Mouse (Mus musculus) midbrain, embryonic 14.5 days (tissue): ENCODE results near the gene Slc17a2. TPM values are rescaled to one million over a fixed set of nuclear protein-coding genes. Genes with fewer than 3 reads are reported as not detected.
A peak's percentile ranks its signal among the peaks of the same experiment; 100 is the strongest.
"Not testable (repeated sequence)": the region's sequence is repeated elsewhere in the genome, so short reads cannot be mapped to it uniquely, and the experiment has no call there.

Experiments
- ATAC-seq: fragments of 200-750 bp; cut with Nextera tagmentation; 2 replicates; pipeline ENCODE4 v1.8.0; 2017; ENCODE audit warnings: moderate number of reproducible peaks, moderate library complexity; ENCODE audit not compliant: low FRiP score, low TSS enrichment
- DNase-seq: peaks from one replicate; pipeline ENCODE4 v3.0.0-alpha.2; 2015
- H3K27ac ChIP-seq: fragments of 300-500 bp; sonication (generic); replicated peaks from 2 replicates; pipeline ENCODE4 v1.5.1; 2014; ENCODE audit warnings: mild to moderate bottlenecking, low read depth, low read length, moderate library complexity
- H3K27me3 ChIP-seq: fragments of 300-500 bp; sonication (generic); 2 replicates; pipeline ENCODE4 v1.6.1; 2014; ENCODE audit warnings: low read length, control low read depth, mixed read lengths; ENCODE audit not compliant: control insufficient read depth, insufficient read depth
- H3K36me3 ChIP-seq: fragments of 300-500 bp; sonication (generic); 2 replicates; pipeline ENCODE4 v1.6.1; 2014; ENCODE audit warnings: low read length, control low read depth; ENCODE audit not compliant: control insufficient read depth, insufficient read depth
- H3K4me1 ChIP-seq: fragments of 300-500 bp; sonication (generic); 2 replicates; pipeline ENCODE4 v1.6.1; 2014; ENCODE audit warnings: mild to moderate bottlenecking, antibody characterized with exemption, low read length, control low read depth; ENCODE audit not compliant: control insufficient read depth, insufficient read depth
- H3K4me2 ChIP-seq: fragments of 300-500 bp; sonication (generic); 2 replicates; pipeline ENCODE4 v1.6.1; 2014; ENCODE audit warnings: mild to moderate bottlenecking, low read length, moderate library complexity
- H3K4me3 ChIP-seq: fragments of 300-500 bp; sonication (generic); replicated peaks from 2 replicates; pipeline ENCODE4 v1.5.1; 2014; ENCODE audit warnings: low read depth, low read length
- H3K9ac ChIP-seq: fragments of 300-500 bp; sonication (generic); replicated peaks from 2 replicates; pipeline ENCODE4 v1.6.1; 2014; ENCODE audit warnings: mild to moderate bottlenecking, low read length, moderate library complexity
- H3K9me3 ChIP-seq: fragments of 300-500 bp; sonication (generic); 2 replicates; pipeline ENCODE4 v1.6.1; 2016; ENCODE audit warnings: low read length, control low read depth, mixed read lengths; ENCODE audit not compliant: control insufficient read depth
- WGBS: fragments of 180-500 bp; shearing (Covaris S2); extraction: QIAGEN DNeasy Blood & Tissue Kit; methylation state at CpG from one replicate; pipeline ENCODE4 v1.1.7; 2014; 5-methylcytosine and 5-hydroxymethylcytosine counted together
- polyA plus RNA-seq: library from polyadenylated mRNA; unstranded; fragments of >200 nt; fragmentation: Nextera tagmentation; extraction: Ambion mirVana; gene quantifications from 2 replicates; pipeline ENCODE4 v1.2.1, GENCODE M21; 2014

Gene Slc17a2
- polyA plus RNA-seq, 1 experiment from 2014 or later = not detected

DNA sequence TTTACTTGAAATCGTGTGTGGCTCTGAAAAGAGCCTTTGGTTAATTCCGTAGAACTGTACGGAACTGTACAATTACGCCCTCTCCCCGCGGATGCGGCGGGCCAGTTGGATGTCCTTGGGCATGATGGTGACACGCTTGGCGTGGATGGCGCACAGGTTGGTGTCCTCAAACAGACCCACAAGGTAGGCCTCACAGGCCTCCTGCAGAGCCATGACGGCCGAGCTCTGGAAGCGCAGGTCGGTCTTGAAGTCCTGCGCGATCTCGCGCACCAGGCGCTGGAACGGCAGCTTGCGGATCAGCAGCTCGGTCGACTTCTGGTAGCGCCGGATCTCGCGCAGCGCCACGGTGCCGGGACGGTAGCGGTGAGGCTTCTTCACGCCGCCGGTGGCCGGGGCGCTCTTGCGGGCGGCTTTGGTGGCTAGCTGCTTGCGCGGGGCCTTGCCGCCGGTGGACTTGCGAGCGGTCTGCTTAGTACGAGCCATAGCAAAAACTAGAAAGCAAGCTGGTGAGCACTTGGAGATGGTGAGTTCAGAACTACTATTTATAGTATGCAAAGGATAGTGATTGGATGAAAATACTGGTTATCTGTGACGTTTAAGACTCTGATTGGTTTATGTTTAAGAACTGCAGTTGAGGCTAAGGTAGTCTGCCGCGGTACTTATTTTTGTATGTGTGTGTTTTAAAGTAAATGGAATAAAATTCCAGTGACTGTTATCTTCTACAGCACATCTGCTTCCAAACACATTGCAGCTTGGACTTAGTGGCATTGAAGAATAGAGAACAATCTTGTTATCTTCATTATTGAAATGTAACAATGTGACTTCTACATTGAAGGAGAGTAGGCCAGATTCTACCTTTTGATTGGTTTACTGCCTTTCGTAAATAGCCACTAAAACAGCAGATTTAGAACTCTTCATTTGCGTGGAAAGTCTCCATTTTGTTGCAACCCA, 44.6 kb upstream of the Slc17a2 start, which contains the start of gene Hist1h3a:
TSS of gene Hist1h3a (minus strand) at position 516 of the 951 bp plus-strand sequence.
- Histone ChIP-seq H3K4me1 (peaks cover 31% of the 10 kb centered on the region), H3K4me2 (peak within 1 kb of the TSS; percentile 77), H3K27ac (peak within 1 kb of the TSS; percentile 79), H3K4me3 (peak within 1 kb of the TSS; percentile 46), H3K9ac (peak within 1 kb of the TSS; percentile 34; the same call in 1 of the 2 replicates)
- ATAC-seq (peak; percentile 68), DNase-seq (peak; percentile 86)
- not testable (repeated sequence) for H3K27me3 ChIP-seq, H3K36me3 ChIP-seq, H3K9me3 ChIP-seq
- WGBS = under 1% methylated on average over 35 of the region's 52 CpGs

DNA sequence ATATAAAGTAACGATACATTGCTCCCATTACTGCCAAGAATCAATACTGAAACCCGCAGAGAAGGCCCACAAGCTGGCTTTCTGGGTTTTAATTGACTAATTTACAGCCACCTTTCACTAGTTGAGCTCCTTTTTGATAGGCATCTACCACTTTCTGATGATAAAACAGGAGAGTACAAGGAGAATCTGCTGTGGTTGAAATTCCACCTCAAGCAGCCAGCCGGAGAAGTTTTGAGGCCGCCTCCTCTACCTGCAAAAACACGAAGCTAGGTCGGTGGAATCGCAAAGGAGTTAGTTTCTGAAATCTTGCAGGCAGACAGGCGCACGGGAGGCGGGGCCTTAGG, 43.6 kb upstream of the Slc17a2 start:
- peak overlapping the region; percentile 77 for H3K4me2 ChIP-seq
- H3K9ac ChIP-seq = no peak overlapping the region
- H3K27ac ChIP-seq = peak overlapping the region; percentile 79; the same call in 1 of the 2 replicates
- H3K9me3 ChIP-seq = no peaks in the 10 kb centered on the region
- no peaks in the 10 kb centered on the region for H3K36me3 ChIP-seq
- H3K4me1 ChIP-seq = peaks cover 26% of the 10 kb centered on the region
- no peaks in the 10 kb centered on the region for H3K27me3 ChIP-seq
- DNase-seq (no peak), ATAC-seq (no peak)
- H3K4me3 ChIP-seq = peak overlapping the region; percentile 46
- 1% methylated on average over 10 of the region's 10 CpGs for WGBS

DNA sequence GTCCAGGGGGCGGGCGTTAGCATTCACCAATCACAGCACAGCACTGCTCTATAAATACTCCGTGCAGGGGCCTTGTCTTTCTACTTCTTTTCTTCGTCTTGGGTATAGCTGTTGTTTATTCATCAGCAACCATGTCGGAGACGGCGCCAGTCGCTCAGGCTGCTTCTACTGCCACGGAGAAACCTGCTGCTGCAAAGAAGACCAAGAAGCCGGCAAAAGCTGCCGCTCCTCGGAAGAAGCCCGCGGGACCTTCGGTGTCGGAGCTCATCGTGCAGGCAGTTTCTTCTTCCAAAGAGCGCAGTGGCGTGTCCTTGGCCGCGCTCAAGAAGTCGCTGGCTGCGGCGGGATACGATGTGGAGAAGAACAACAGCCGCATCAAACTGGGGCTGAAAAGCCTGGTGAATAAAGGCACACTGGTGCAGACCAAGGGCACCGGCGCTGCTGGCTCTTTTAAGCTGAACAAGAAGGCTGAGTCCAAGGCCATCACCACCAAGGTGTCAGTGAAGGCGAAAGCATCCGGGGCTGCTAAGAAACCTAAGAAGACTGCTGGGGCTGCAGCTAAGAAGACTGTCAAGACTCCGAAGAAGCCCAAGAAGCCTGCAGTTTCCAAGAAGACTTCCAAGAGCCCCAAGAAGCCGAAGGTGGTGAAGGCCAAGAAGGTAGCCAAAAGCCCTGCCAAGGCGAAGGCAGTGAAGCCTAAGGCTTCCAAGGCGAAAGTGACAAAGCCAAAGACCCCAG, 43.0 kb upstream of the Slc17a2 start, which contains the start of gene Hist1h1a:
TSS of gene Hist1h1a (plus strand) at position 81 of the 738 bp plus-strand sequence.
- Histone ChIP-seq H3K4me3 (peak within 1 kb of the TSS; percentile 46), H3K36me3 (no peaks in the 10 kb centered on the region), H3K27ac (peak within 1 kb of the TSS; percentile 79), H3K27me3 (no peaks in the 10 kb centered on the region), H3K9ac (peak within 1 kb of the TSS; percentile 36), H3K4me2 (peak within 1 kb of the TSS; percentile 77), H3K9me3 (no peaks in the 10 kb centered on the region), H3K4me1 (peaks cover 26% of the 10 kb centered on the region)
- peak; percentile 93 for DNase-seq
- WGBS = 2% methylated on average over 34 of the region's 34 CpGs
- ATAC-seq = peak; percentile 75

DNA sequence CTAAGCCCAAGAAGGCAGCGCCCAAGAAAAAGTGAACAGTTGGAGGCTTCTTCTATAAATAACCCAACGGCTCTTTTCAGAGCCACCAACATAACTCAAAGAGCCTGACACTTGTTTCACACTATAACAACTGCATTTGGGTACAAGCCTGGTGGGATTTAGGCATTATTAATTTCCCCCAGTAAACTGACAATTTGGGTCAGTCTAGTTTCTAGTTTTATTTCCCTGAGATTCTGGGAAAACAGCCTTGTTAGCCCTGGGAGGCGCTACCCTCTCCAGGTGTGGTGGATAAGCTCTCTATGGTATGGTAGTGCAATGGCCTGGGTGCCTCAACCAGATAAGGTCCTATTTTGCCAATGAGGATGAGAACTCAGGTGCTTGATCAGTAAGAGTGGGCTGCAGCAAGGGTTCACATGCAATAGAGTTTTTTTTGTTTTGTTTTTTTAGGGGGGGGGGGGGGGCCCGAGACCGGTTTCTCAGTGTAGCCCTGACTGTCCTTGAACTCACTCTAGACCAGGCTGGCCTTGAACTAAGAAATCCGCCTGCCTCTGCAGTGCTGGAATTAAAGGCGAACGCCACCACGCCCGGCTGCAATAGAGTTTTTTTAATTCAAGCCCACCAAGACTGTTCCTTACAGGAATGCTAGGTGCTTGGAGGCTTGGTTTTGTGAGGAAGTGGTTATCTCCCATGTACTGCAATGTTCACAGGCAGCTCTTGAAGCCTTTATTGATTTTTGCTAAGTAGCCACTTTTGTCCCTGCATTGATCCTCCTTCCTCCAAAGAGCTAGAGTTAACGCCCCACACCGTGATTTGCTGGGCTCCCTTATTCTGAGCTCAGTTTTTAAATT, 42.2 kb upstream of the Slc17a2 start:
- WGBS = 28% methylated on average over 12 of the region's 12 CpGs

DNA sequence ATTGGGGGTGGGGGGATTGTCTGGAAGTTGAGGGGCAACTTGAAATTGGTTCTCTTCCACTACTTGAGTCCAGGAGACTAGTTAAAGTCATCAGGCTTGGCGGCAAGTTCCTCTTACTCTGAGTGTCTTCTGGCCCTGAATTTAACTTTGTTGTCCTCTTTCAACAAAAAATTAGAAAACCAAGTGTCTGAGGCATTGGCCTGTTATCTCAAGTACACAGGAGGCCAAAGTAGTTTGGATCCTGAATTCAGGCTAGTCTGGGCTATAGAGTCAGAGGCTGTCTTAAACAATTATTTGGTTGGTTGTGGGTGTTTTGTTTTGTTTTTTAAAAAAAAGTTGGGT, 41.6 kb upstream of the Slc17a2 start:
- DNase-seq (no peak), ATAC-seq (no peak)
- no peak overlapping the region for H3K27ac ChIP-seq
- peaks cover 23% of the 10 kb centered on the region for H3K4me1 ChIP-seq
- H3K4me3 ChIP-seq = no peak overlapping the region
- WGBS = 66% methylated on average over 1 of the region's 1 CpGs
- no peak overlapping the region for H3K9ac ChIP-seq
- no peaks in the 10 kb centered on the region for H3K36me3 ChIP-seq
- no peaks in the 10 kb centered on the region for H3K27me3 ChIP-seq
- no peak overlapping the region for H3K4me2 ChIP-seq
- no peaks in the 10 kb centered on the region for H3K9me3 ChIP-seq

More for the DNA sequence above, 42.2 kb upstream of the Slc17a2 start:
- Histone ChIP-seq H3K4me3 (peak overlapping the region; percentile 46; the same call in 1 of the 2 replicates), H3K27me3 (no peaks in the 10 kb centered on the region), H3K27ac (no peak overlapping the region), H3K9ac (no peak overlapping the region), H3K4me1 (peaks cover 26% of the 10 kb centered on the region), H3K36me3 (no peaks in the 10 kb centered on the region), H3K4me2 (peak overlapping the region; percentile 77), H3K9me3 (no peaks in the 10 kb centered on the region)
- DNase-seq = no peak
- no peak for ATAC-seq

DNA sequence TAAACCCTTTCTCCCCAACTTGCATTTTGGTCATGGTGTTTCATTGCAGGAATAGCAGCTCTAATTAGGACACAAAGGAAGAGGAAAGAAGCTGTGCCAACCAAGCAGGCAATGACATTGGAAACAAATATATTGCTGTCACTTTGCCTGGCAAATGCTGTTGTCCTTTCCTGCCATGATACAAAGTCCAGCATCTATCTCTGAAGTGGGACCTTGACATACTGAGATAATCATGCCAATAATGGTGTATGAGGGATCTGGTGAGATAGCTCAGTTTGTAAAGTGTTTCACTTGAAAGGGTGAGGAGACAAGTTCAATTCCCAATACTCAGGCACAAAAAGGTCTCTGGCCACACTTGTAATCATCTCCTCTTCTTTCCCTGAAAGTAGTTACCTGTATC, 40.0 kb upstream of the Slc17a2 start:
- DNase-seq (no peak), ATAC-seq (no peak)
- Histone ChIP-seq H3K27ac (no peak overlapping the region), H3K27me3 (no peaks in the 10 kb centered on the region), H3K9ac (no peak overlapping the region), H3K9me3 (no peaks in the 10 kb centered on the region), H3K36me3 (no peaks in the 10 kb centered on the region), H3K4me3 (no peak overlapping the region), H3K4me2 (no peak overlapping the region), H3K4me1 (peaks cover 18% of the 10 kb centered on the region)

DNA sequence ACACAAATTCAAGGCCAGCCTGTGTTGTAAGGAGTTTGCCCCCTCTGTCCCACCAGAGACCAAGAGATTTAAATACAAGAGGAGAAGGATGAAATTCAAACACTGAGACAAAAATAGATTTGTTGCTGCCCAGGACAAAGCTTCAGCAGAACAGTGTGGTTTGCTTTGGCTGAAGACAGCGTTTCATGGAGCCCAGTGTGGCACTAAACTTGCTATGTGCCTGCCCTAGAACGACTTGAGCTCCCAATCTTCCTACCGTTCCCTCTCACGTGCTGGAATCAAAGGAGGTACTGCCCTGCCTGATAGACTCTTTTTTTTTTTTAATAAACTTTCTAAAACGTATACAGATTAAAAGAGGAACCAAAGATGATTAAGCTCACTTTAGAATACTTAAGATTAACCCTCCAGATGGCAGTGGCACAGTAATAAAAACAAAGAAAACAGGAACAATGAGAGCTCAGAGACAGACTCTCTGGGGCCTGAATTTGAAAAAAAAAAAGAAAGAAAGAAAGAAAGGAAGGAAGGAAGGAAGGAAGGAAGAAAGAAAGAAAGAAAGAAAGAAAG, 37.9 kb upstream of the Slc17a2 start:
- Histone ChIP-seq H3K9me3 (no peaks in the 10 kb centered on the region), H3K4me2 (no peak overlapping the region), H3K9ac (no peak overlapping the region), H3K4me3 (no peak overlapping the region), H3K27ac (no peak overlapping the region), H3K4me1 (peaks cover 12% of the 10 kb centered on the region), H3K36me3 (no peaks in the 10 kb centered on the region), H3K27me3 (no peaks in the 10 kb centered on the region)
- ATAC-seq = no peak
- WGBS = 41% methylated on average over 5 of the region's 5 CpGs
- no peak for DNase-seq

DNA sequence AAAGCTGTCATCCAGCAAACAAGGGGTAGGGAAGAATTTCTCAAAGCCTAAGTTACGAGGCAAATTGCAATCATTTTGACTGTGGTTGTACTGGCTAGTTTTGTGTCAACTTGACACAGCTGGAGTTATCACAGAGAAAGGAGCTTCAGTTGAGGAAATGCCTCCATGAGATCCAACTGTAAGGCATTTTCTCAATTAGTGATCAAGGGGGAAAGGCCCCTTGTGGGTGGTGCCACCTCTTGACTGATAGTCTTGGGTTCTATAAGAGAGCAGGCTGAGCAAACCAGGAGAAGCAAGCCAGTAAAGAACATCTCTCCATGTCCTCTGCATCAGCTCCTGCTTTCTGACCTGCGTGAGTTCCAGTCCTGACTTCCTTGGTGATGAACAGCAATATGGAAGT, 37.2 kb upstream of the Slc17a2 start, which contains the start of gene Trim38:
TSS of gene Trim38 (plus strand) at position 301 of the 400 bp plus-strand sequence.
- not testable (repeated sequence) for H3K27ac ChIP-seq, H3K4me1 ChIP-seq, H3K36me3 ChIP-seq, H3K4me3 ChIP-seq, ATAC-seq, H3K27me3 ChIP-seq, H3K9me3 ChIP-seq, H3K4me2 ChIP-seq, H3K9ac ChIP-seq, DNase-seq
- WGBS = 90% methylated on average over 2 of the region's 2 CpGs
